Mouse (Mus musculus) layer of hippocampus, postnatal 10 days (tissue): ENCODE measurements around the gene Rc3h1. TPM values are rescaled to one million over a fixed set of nuclear protein-coding genes. Genes with fewer than 3 reads are reported as not detected.

Experiments used
- total RNA-seq, 2 experiments: library from RNA; stranded (reverse); gene quantifications; 2 replicates each; pipeline ENCODE4 v1.2.3; 2021

Gene Rc3h1
- total RNA-seq, 2 experiments from 2014 or later = 39.9 to 40.2 TPM

Other genes with a start within 250 kb of the Rc3h1 start
- 100 to 1,000 TPM; 188 to 213 TPM for gene Rabgap1l, start 113.2 kb upstream of the Rc3h1 start, total RNA-seq
- under 1 TPM; 0.13 to 0.59 TPM for gene Serpinc1, start 72.2 kb downstream of the Rc3h1 start, total RNA-seq
- 10 to 100 TPM; 19.8 to 20.0 TPM for gene Zbtb37, start 128.4 kb downstream of the Rc3h1 start, total RNA-seq
- gene Dars2, start 164.2 kb downstream of the Rc3h1 start, total RNA-seq = 10 to 100 TPM; 23.7 to 24.6 TPM
- gene Cenpl, start 164.3 kb downstream of the Rc3h1 start, total RNA-seq = 1 to 10 TPM; 2.9 to 4.3 TPM
- gene Klhl20, start 225.1 kb downstream of the Rc3h1 start, total RNA-seq = 10 to 100 TPM; 19.9 to 21.8 TPM
- 10 to 100 TPM; 27.1 to 29.2 TPM for gene Ankrd45, start 236.3 kb downstream of the Rc3h1 start, total RNA-seq